Mouse (Mus musculus) liver, embryonic 12.5 days (tissue): ENCODE data around the gene Klhl26. TPM values are rescaled to one million over a fixed set of nuclear protein-coding genes. Genes with fewer than 3 reads are reported as not detected.

Experiments
- ATAC-seq: fragments of 200-750 bp; cut with Nextera tagmentation; 2 replicates; pipeline ENCODE4 v1.8.0; 2017; ENCODE audit warnings: moderate number of reproducible peaks, mild to moderate bottlenecking, moderate library complexity
- H3K27ac ChIP-seq: fragments of 300-500 bp; sonication (generic); 2 replicates; pipeline ENCODE4 v1.5.1; 2016; ENCODE audit warnings: mild to moderate bottlenecking
- H3K27me3 ChIP-seq: fragments of 300-500 bp; sonication (generic); replicated peaks from 2 replicates; pipeline ENCODE4 v1.6.1; 2016; ENCODE audit warnings: mild to moderate bottlenecking, moderate library complexity
- H3K36me3 ChIP-seq: fragments of 300-500 bp; sonication (generic); 2 replicates; pipeline ENCODE4 v1.6.1; 2016; ENCODE audit warnings: mild to moderate bottlenecking, moderate library complexity
- H3K4me1 ChIP-seq: fragments of 300-500 bp; sonication (generic); 2 replicates; pipeline ENCODE4 v1.6.1; 2016
- H3K4me2 ChIP-seq: fragments of 300-500 bp; sonication (generic); 2 replicates; pipeline ENCODE4 v1.6.1; 2016; ENCODE audit warnings: mild to moderate bottlenecking, moderate library complexity
- H3K4me3 ChIP-seq: fragments of 300-500 bp; sonication (generic); 2 replicates; pipeline ENCODE4 v1.5.1; 2016; ENCODE audit warnings: mild to moderate bottlenecking, moderate library complexity
- H3K9ac ChIP-seq: fragments of 300-500 bp; sonication (generic); 2 replicates; pipeline ENCODE4 v1.6.1; 2016; ENCODE audit warnings: mild to moderate bottlenecking, moderate library complexity
- H3K9me3 ChIP-seq: fragments of 300-500 bp; sonication (generic); replicated peaks from 2 replicates; pipeline ENCODE4 v1.6.1; 2016; ENCODE audit warnings: mild to moderate bottlenecking, moderate library complexity
- WGBS: fragments of 180-500 bp; shearing (Covaris S2); methylation state at CpG from one replicate; pipeline ENCODE4 v1.1.7; 2016; ENCODE audit not compliant: insufficient replicate concordance; 5-methylcytosine and 5-hydroxymethylcytosine counted together
- polyA plus RNA-seq: library from polyadenylated mRNA; unstranded; fragments of >200 nt; fragmentation: Nextera tagmentation; extraction: Ambion mirVana; gene quantifications from 2 replicates; pipeline ENCODE4 v1.2.1, GENCODE M21; 2016

Klhl26 gene
- polyA plus RNA-seq, 1 experiment from 2014 or later = 9.5 TPM

- no peaks in the 10 kb centered on the region for H3K9me3 ChIP-seq
- H3K4me2 ChIP-seq = no peak overlapping the region
- no peak overlapping the region for H3K4me3 ChIP-seq
- 50% methylated on average over 4 of the region's 4 CpGs for WGBS
- peak overlapping the region; percentile 39; the same call in 1 of the 2 replicates for H3K27ac ChIP-seq
- no peak overlapping the region for H3K9ac ChIP-seq
- H3K36me3 ChIP-seq = no peaks in the 10 kb centered on the region
- no peaks in the 10 kb centered on the region for H3K27me3 ChIP-seq
- ATAC-seq = peak; percentile 72
- H3K4me1 ChIP-seq = peaks cover 37% of the 10 kb centered on the region
These were observed 43.7 kb downstream of the Klhl26 start for GRCm38 (mm10) chr8:70432991-70433536.

- Histone ChIP-seq H3K36me3 (no peaks in the 10 kb centered on the region), H3K4me1 (peaks cover 45% of the 10 kb centered on the region), H3K4me2 (no peak overlapping the region), H3K27ac (no peak overlapping the region), H3K27me3 (no peaks in the 10 kb centered on the region), H3K4me3 (no peak overlapping the region), H3K9ac (no peak overlapping the region), H3K9me3 (no peaks in the 10 kb centered on the region)
- no peak for ATAC-seq
- 87% methylated on average over 4 of the region's 4 CpGs for WGBS
These were observed 45.6 kb downstream of the Klhl26 start for GRCm38 (mm10) chr8:70431213-70431612.

GRCm38 (mm10) chr8:70426300-70426907 is 50.4 kb downstream of the Klhl26 start:
- Histone ChIP-seq H3K4me2 (no peak overlapping the region), H3K27me3 (no peaks in the 10 kb centered on the region), H3K27ac (peak overlapping the region; percentile 72), H3K36me3 (0 out of 2 replicates have a peak, but pooled peaks cover 2% of the 10 kb centered on the region), H3K9ac (peak overlapping the region; percentile 4; the same call in 1 of the 2 replicates), H3K4me3 (no peak overlapping the region), H3K9me3 (no peaks in the 10 kb centered on the region), H3K4me1 (peaks cover 68% of the 10 kb centered on the region)
- WGBS = 53% methylated on average over 2 of the region's 2 CpGs
- no peak for ATAC-seq

GRCm38 (mm10) chr8:70422722-70423121 is 54.0 kb downstream of the Klhl26 start:
- H3K27ac ChIP-seq = peak overlapping the region; percentile 86
- H3K27me3 ChIP-seq = no peaks in the 10 kb centered on the region
- H3K9me3 ChIP-seq = no peaks in the 10 kb centered on the region
- peak overlapping the region; percentile 45 for H3K4me2 ChIP-seq
- 0 out of 2 replicates have a peak, but pooled peaks cover 2% of the 10 kb centered on the region for H3K36me3 ChIP-seq
- H3K9ac ChIP-seq = peak overlapping the region; percentile 57
- WGBS = 54% methylated on average over 2 of the region's 2 CpGs
- H3K4me3 ChIP-seq = no peak overlapping the region
- peaks cover 84% of the 10 kb centered on the region for H3K4me1 ChIP-seq
- peak; percentile 89 for ATAC-seq

- Histone ChIP-seq H3K27me3 (no peaks in the 10 kb centered on the region), H3K36me3 (0 out of 2 replicates have a peak, but pooled peaks cover 2% of the 10 kb centered on the region), H3K9me3 (no peaks in the 10 kb centered on the region), H3K27ac (peak overlapping the region; percentile 86), H3K4me3 (no peak overlapping the region), H3K4me2 (peak overlapping the region; percentile 45), H3K4me1 (peaks cover 91% of the 10 kb centered on the region), H3K9ac (peak overlapping the region; percentile 57)
- no peak for ATAC-seq
- WGBS = 50% methylated on average over 18 of the region's 18 CpGs
These were observed 55.2 kb downstream of the Klhl26 start for GRCm38 (mm10) chr8:70421349-70422104.

- no peaks in the 10 kb centered on the region for H3K9me3 ChIP-seq
- peak; percentile 47; the same call in 1 of the 2 replicates for ATAC-seq
- H3K36me3 ChIP-seq = 0 out of 2 replicates have a peak, but pooled peaks cover 2% of the 10 kb centered on the region
- H3K4me2 ChIP-seq = peak overlapping the region; percentile 25
- WGBS = 45% methylated on average over 11 of the region's 11 CpGs
- peak overlapping the region; percentile 86 for H3K27ac ChIP-seq
- H3K9ac ChIP-seq = peak overlapping the region; percentile 44; the same call in 1 of the 2 replicates
- peaks cover 93% of the 10 kb centered on the region for H3K4me1 ChIP-seq
- no peak overlapping the region for H3K4me3 ChIP-seq
- H3K27me3 ChIP-seq = no peaks in the 10 kb centered on the region
These were observed 56.7 kb downstream of the Klhl26 start for GRCm38 (mm10) chr8:70419879-70420643.

- peak overlapping the region; percentile 86 for H3K27ac ChIP-seq
- H3K4me2 ChIP-seq = no peak overlapping the region
- peaks cover 99% of the 10 kb centered on the region for H3K4me1 ChIP-seq
These were observed 57.8 kb downstream of the Klhl26 start for GRCm38 (mm10) chr8:70418954-70419353.

GRCm38 (mm10) chr8:70417914-70418313 is 58.9 kb downstream of the Klhl26 start:
- no peak for ATAC-seq
- Histone ChIP-seq H3K27me3 (no peaks in the 10 kb centered on the region), H3K9ac (no peak overlapping the region), H3K9me3 (no peaks in the 10 kb centered on the region), H3K27ac (peak overlapping the region; percentile 52; the same call in 1 of the 2 replicates), H3K4me2 (no peak overlapping the region), H3K4me1 (peaks cover 99% of the 10 kb centered on the region), H3K36me3 (0 out of 2 replicates have a peak, but pooled peaks cover 7% of the 10 kb centered on the region), H3K4me3 (no peak overlapping the region)
- WGBS = 53% methylated on average over 10 of the region's 10 CpGs

More at GRCm38 (mm10) chr8:70418954-70419353, 57.8 kb downstream of the Klhl26 start:
- no peak overlapping the region for H3K9ac ChIP-seq
- H3K36me3 ChIP-seq = 0 out of 2 replicates have a peak, but pooled peaks cover 6% of the 10 kb centered on the region
- 78% methylated on average over 14 of the region's 14 CpGs for WGBS
- H3K27me3 ChIP-seq = no peaks in the 10 kb centered on the region
- no peak overlapping the region for H3K4me3 ChIP-seq
- H3K9me3 ChIP-seq = no peaks in the 10 kb centered on the region
- ATAC-seq = no peak

- H3K4me3 ChIP-seq = no peak overlapping the region
- WGBS = 54% methylated on average over 6 of the region's 6 CpGs
- H3K9me3 ChIP-seq = no peaks in the 10 kb centered on the region
- H3K9ac ChIP-seq = peak overlapping the region; percentile 29
- no peak; the same call in 1 of the 2 replicates for ATAC-seq
- H3K27me3 ChIP-seq = no peaks in the 10 kb centered on the region
- H3K27ac ChIP-seq = peak overlapping the region; percentile 52
- peaks cover 99% of the 10 kb centered on the region for H3K4me1 ChIP-seq
- H3K4me2 ChIP-seq = peak overlapping the region; percentile 14; the same call in 1 of the 2 replicates
- H3K36me3 ChIP-seq = 0 out of 2 replicates have a peak, but pooled peaks cover 7% of the 10 kb centered on the region
These were observed 59.8 kb downstream of the Klhl26 start for GRCm38 (mm10) chr8:70416941-70417340.

GRCm38 (mm10) chr8:70415540-70416451 is 61.0 kb downstream of the Klhl26 start:
- Histone ChIP-seq H3K4me3 (no peak overlapping the region), H3K4me1 (peaks cover 99% of the 10 kb centered on the region), H3K27ac (peak overlapping the region; percentile 89), H3K9ac (peak overlapping the region; percentile 33; the same call in 1 of the 2 replicates), H3K27me3 (no peaks in the 10 kb centered on the region), H3K9me3 (no peaks in the 10 kb centered on the region), H3K4me2 (no peak overlapping the region; the same call in 1 of the 2 replicates), H3K36me3 (0 out of 2 replicates have a peak, but pooled peaks cover 7% of the 10 kb centered on the region)
- ATAC-seq = peak; percentile 7; the same call in 1 of the 2 replicates
- WGBS = 72% methylated on average over 8 of the region's 8 CpGs
